Mouse (Mus musculus) midbrain, embryonic 14.5 days (tissue): ENCODE results near the gene Zcchc9. TPM values are rescaled to one million over a fixed set of nuclear protein-coding genes. Genes with fewer than 3 reads are reported as not detected.

Experiments
- ATAC-seq: fragments of 200-750 bp; cut with Nextera tagmentation; 2 replicates; pipeline ENCODE4 v1.8.0; 2017; ENCODE audit warnings: moderate number of reproducible peaks, moderate library complexity; ENCODE audit not compliant: low FRiP score, low TSS enrichment
- DNase-seq: peaks from one replicate; pipeline ENCODE4 v3.0.0-alpha.2; 2015
- H3K27ac ChIP-seq: fragments of 300-500 bp; sonication (generic); replicated peaks from 2 replicates; pipeline ENCODE4 v1.5.1; 2014; ENCODE audit warnings: mild to moderate bottlenecking, low read depth, low read length, moderate library complexity
- H3K27me3 ChIP-seq: fragments of 300-500 bp; sonication (generic); 2 replicates; pipeline ENCODE4 v1.6.1; 2014; ENCODE audit warnings: low read length, control low read depth, mixed read lengths; ENCODE audit not compliant: control insufficient read depth, insufficient read depth
- H3K36me3 ChIP-seq: fragments of 300-500 bp; sonication (generic); 2 replicates; pipeline ENCODE4 v1.6.1; 2014; ENCODE audit warnings: low read length, control low read depth; ENCODE audit not compliant: control insufficient read depth, insufficient read depth
- H3K4me1 ChIP-seq: fragments of 300-500 bp; sonication (generic); 2 replicates; pipeline ENCODE4 v1.6.1; 2014; ENCODE audit warnings: mild to moderate bottlenecking, antibody characterized with exemption, low read length, control low read depth; ENCODE audit not compliant: control insufficient read depth, insufficient read depth
- H3K4me2 ChIP-seq: fragments of 300-500 bp; sonication (generic); 2 replicates; pipeline ENCODE4 v1.6.1; 2014; ENCODE audit warnings: mild to moderate bottlenecking, low read length, moderate library complexity
- H3K4me3 ChIP-seq: fragments of 300-500 bp; sonication (generic); replicated peaks from 2 replicates; pipeline ENCODE4 v1.5.1; 2014; ENCODE audit warnings: low read depth, low read length
- H3K9ac ChIP-seq: fragments of 300-500 bp; sonication (generic); replicated peaks from 2 replicates; pipeline ENCODE4 v1.6.1; 2014; ENCODE audit warnings: mild to moderate bottlenecking, low read length, moderate library complexity
- H3K9me3 ChIP-seq: fragments of 300-500 bp; sonication (generic); 2 replicates; pipeline ENCODE4 v1.6.1; 2016; ENCODE audit warnings: low read length, control low read depth, mixed read lengths; ENCODE audit not compliant: control insufficient read depth
- WGBS: fragments of 180-500 bp; shearing (Covaris S2); extraction: QIAGEN DNeasy Blood & Tissue Kit; methylation state at CpG from one replicate; pipeline ENCODE4 v1.1.7; 2014; 5-methylcytosine and 5-hydroxymethylcytosine counted together
- microRNA-seq: library from miRNA; unstranded; fragments of <30 nt; microRNA quantifications from one replicate; pipeline ENCODE4, GENCODE M21; 2016
- polyA plus RNA-seq: library from polyadenylated mRNA; unstranded; fragments of >200 nt; fragmentation: Nextera tagmentation; extraction: Ambion mirVana; gene quantifications from 2 replicates; pipeline ENCODE4 v1.2.1, GENCODE M21; 2014

Zcchc9 gene
- polyA plus RNA-seq, 1 experiment from 2014 or later = 14.7 TPM

DNA sequence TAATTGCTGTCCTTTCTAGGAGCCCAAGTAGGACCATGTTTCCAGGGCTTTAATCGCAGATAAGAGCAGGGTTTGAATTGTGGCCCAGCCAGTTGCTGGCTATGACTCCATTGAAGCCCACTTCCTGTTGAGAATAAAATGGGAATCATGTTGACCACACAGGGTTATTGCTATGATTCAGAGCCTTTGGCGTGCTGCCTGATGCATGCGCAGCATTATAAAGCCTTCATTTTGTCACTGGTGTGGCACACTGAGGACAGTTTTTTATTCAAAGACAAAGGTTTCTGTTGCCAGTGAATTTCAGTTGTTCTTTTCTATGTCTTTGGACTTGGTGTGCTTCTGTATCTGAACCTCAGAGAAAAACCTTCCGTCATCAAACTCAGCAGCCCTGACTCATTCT lies 51.3 kb downstream of the Zcchc9 start:
- ATAC-seq = no peak
- H3K27me3 ChIP-seq = no peaks in the 10 kb centered on the region

DNA sequence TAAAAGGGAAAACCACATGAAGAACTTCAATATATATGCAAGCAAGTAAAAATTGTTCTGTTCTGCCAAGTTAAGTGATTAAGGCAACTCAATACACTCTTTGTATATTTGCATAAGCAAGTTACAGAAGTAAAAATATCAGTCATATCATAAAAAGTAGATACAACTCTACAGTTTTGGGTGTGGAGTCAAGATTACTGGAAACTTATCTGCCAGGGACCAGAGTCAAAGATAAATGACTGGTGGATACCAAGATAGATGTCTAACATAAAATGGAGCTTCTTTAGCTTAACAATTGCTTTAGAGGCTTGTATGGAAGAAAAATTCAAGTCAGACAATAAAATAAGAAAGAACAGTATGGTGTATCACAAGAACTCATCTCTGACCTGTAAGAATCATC lies 52.7 kb downstream of the Zcchc9 start:
- H3K4me1 ChIP-seq = no peaks in the 10 kb centered on the region
- H3K9me3 ChIP-seq = no peaks in the 10 kb centered on the region
- ATAC-seq = no peak
- no peaks in the 10 kb centered on the region for H3K36me3 ChIP-seq
- no peak for DNase-seq
- no peak overlapping the region for H3K9ac ChIP-seq
- no peak overlapping the region for H3K4me3 ChIP-seq
- H3K4me2 ChIP-seq = no peak overlapping the region
- no peak overlapping the region for H3K27ac ChIP-seq
- H3K27me3 ChIP-seq = no peaks in the 10 kb centered on the region

More for the DNA sequence above, 51.3 kb downstream of the Zcchc9 start:
- Histone ChIP-seq H3K4me2 (no peak overlapping the region), H3K4me1 (no peaks in the 10 kb centered on the region), H3K4me3 (no peak overlapping the region), H3K9ac (no peak overlapping the region), H3K36me3 (no peaks in the 10 kb centered on the region), H3K27ac (no peak overlapping the region), H3K9me3 (no peaks in the 10 kb centered on the region)
- no peak for DNase-seq
- 90% methylated on average over 4 of the region's 4 CpGs for WGBS

DNA sequence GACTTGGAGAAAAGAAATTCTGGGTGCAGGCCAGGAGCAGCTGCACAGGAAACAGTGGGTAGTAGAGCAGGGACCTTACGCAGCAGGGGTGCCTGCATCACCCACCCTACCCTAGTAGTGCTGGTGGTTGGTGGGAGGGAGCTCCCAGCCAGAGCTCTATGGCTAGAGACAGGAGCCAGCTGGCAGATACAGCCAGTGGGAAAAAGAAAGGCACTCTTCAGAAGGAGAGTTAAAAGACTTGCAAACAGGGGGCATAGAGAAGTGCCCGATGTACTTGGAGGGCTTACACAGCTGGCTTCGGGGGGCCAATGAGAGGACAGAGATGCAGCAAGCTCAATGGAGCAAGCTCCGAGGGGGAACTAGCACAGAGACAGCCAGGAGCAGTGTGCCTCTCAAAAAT lies 53.8 kb downstream of the Zcchc9 start:
- ATAC-seq = no peak
- no peak for DNase-seq
- no peaks in the 10 kb centered on the region for H3K9me3 ChIP-seq
- no peak overlapping the region for H3K9ac ChIP-seq
- no peak overlapping the region for H3K4me2 ChIP-seq
- H3K4me3 ChIP-seq = no peak overlapping the region
- no peaks in the 10 kb centered on the region for H3K36me3 ChIP-seq
- 63% methylated on average over 4 of the region's 4 CpGs for WGBS
- H3K4me1 ChIP-seq = no peaks in the 10 kb centered on the region
- no peak overlapping the region for H3K27ac ChIP-seq
- no peaks in the 10 kb centered on the region for H3K27me3 ChIP-seq

DNA sequence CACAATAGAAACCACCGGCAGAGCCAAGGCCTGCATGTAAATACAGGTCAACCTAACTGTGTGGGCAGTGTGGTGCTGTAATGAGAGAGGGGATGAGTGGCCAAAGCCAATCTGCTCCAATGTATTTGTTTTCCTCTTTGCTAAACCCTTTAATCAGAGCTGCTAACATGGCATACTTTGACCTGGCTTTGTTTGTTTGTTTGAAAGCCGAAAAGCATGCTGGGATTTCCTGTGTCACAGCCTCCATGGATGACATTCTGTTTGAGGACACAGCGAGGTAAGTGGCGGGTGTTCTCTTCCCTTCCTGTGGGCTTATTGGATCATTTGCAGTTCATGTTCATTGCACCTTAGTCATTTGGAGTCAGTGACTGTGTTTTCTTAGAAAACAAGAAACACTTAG lies 57.5 kb downstream of the Zcchc9 start:
- no peaks in the 10 kb centered on the region for H3K9me3 ChIP-seq
- no peaks in the 10 kb centered on the region for H3K4me1 ChIP-seq
- H3K27me3 ChIP-seq = no peaks in the 10 kb centered on the region
- no peak overlapping the region for H3K4me3 ChIP-seq
- H3K4me2 ChIP-seq = no peak overlapping the region
- no peaks in the 10 kb centered on the region for H3K36me3 ChIP-seq
- no peak overlapping the region for H3K27ac ChIP-seq
- DNase-seq = no peak
- WGBS = 92% methylated on average over 4 of the region's 4 CpGs
- H3K9ac ChIP-seq = no peak overlapping the region
- no peak for ATAC-seq

DNA sequence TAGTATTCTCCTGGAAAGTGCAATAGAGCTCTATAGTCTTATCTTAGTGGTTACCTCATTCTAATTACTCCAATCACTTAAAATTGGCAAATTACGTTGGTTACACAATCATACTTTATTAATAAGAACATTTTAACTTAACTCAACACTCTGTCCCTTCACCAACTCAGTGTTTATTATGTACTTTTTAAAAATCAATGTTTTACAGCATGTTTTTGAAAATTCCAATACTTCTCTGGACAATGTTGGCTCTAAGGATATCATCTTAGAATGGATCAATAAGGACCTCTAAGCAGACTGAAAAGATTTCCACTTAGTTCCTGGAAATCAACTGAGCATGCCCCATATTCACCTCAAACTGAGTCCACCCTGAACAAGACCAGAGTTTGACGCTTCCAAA lies 59.1 kb downstream of the Zcchc9 start:
- Histone ChIP-seq H3K4me1 (no peaks in the 10 kb centered on the region), H3K4me2 (no peak overlapping the region), H3K4me3 (no peak overlapping the region), H3K27me3 (no peaks in the 10 kb centered on the region), H3K9ac (no peak overlapping the region), H3K36me3 (no peaks in the 10 kb centered on the region), H3K27ac (no peak overlapping the region), H3K9me3 (no peaks in the 10 kb centered on the region)
- 89% methylated on average over 2 of the region's 2 CpGs for WGBS
- ATAC-seq (no peak), DNase-seq (no peak)

Small RNAs within 50 kb of the gene (microRNA-seq; reads per million reads assigned to microRNA genes)
- not detected for gene Gm27656

Other genes starting within 250 kb of the Zcchc9 start
- not detected in 2 replicates for gene Acot12, start 66.2 kb downstream of the Zcchc9 start, polyA plus RNA-seq
- gene Ckmt2, start 69.2 kb upstream of the Zcchc9 start, polyA plus RNA-seq = not detected in 2 replicates